Mouse (Mus musculus) spleen, adult 2 months (tissue): ENCODE results near the gene Ube2cbp. TPM values are rescaled to one million over a fixed set of nuclear protein-coding genes. Genes with fewer than 3 reads are reported as not detected.

Experiments used
- DNase-seq, 2 experiments: peaks; one replicate each; pipeline versions ENCODE4 v3.0.0 to v3.0.0-alpha.2; 2012 to 2021; ENCODE audit warnings: low spot score in 2 of 2, low read depth in 1 of 2
- H3K27ac ChIP-seq: fragments of 200-500 bp; 2 replicates; pipeline ENCODE4 v1.5.1; 2012; ENCODE audit warnings: low read length, inconsistent platforms; ENCODE audit not compliant: insufficient read depth
- H3K27me3 ChIP-seq: fragments of 200-500 bp; 2 replicates; pipeline ENCODE4 v1.6.1; 2012; ENCODE audit warnings: mild to moderate bottlenecking, moderate library complexity, low read length, inconsistent platforms; ENCODE audit not compliant: control insufficient read depth, insufficient read depth
- H3K36me3 ChIP-seq: fragments of 200-500 bp; 2 replicates; pipeline ENCODE4 v1.6.1; 2012; ENCODE audit warnings: mild to moderate bottlenecking, low read length, inconsistent platforms; ENCODE audit not compliant: control insufficient read depth, insufficient read depth
- H3K4me1 ChIP-seq: fragments of 200-500 bp; 2 replicates; pipeline ENCODE4 v1.6.1; 2011; ENCODE audit warnings: inconsistent platforms; ENCODE audit not compliant: control insufficient read depth, insufficient read depth, insufficient read length
- H3K4me3 ChIP-seq: fragments of 200-500 bp; 2 replicates; pipeline ENCODE4 v1.5.1; 2011; ENCODE audit warnings: mild to moderate bottlenecking, inconsistent platforms; ENCODE audit not compliant: insufficient read depth, insufficient read length; ENCODE audit errors: extremely low read depth
- CTCF ChIP-seq: fragments of 200-500 bp; IDR thresholded peaks from 2 replicates; pipeline ENCODE4 v1.5.1; 2011; ENCODE audit warnings: mild to moderate bottlenecking, inconsistent platforms; ENCODE audit not compliant: insufficient read depth, insufficient read length, insufficient replicate concordance; ENCODE audit errors: extremely low read depth
- POLR2A ChIP-seq: fragments of 200-500 bp; IDR thresholded peaks from 2 replicates; pipeline ENCODE4 v1.6.1; 2011; ENCODE audit warnings: low read depth, low read length, inconsistent platforms
- WGBS: fragments of 180-500 bp; shearing (Covaris S2); methylation state at CpG from one replicate; pipeline ENCODE4 v1.1.7; 2018; 5-methylcytosine and 5-hydroxymethylcytosine counted together
- polyA plus RNA-seq: library from polyadenylated mRNA; depleted of rRNA; stranded (reverse); fragments of >200 nt; gene quantifications from 2 replicates; pipeline ENCODE4 v1.2.3, GENCODE M21; 2012

Ube2cbp gene
- polyA plus RNA-seq, 1 experiment, result 1.0 TPM

DNA sequence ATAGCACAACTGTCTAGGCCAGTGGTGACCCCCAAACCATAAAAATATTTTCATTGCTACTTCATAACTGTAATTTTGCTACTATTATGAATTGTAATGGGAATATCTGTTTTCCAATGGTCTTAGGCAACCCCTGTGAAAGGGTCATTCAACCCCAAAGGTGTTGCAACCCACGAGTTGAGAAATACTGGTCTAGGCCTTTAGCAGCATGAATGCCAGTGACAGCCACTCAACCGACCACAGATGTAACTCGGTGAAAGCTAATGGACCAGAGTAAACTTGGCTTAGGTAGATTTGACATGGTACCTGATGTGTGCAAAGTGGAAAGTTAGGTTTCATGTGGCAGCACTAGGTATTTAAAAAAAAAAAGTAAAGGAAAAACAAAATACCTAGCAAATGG lies 108.9 kb downstream of the Ube2cbp start:
- DNase-seq, result no peak
- WGBS, result 78% methylated on average over 3 of the region's 3 CpGs
- H3K27ac ChIP-seq, result no peak overlapping the region
- no peaks in the 10 kb centered on the region for H3K27me3 ChIP-seq
- H3K4me3 ChIP-seq, result no peak overlapping the region
- TF ChIP-seq POLR2A (no peak), CTCF (no peak)
- H3K36me3 ChIP-seq, result no peaks in the 10 kb centered on the region
- no peaks in the 10 kb centered on the region for H3K4me1 ChIP-seq

DNA sequence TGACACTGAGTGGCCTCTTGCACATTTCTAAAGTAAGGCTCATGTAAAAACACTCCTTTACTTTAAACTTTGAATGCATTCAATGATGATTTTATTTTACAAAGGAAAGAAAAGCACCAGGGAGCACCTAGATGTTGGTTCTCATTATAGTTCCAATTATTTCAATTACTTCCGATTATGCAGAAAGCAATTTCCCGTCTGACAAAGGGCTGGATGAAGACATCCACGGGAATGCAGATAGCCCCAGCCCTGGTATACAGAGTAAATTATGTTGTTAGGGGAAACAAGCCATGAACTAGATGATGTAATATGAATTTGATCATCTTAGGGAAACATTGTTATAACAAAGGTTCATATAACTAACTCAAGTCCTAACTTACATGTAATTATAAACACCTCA lies 113.3 kb downstream of the Ube2cbp start:
- TF ChIP-seq CTCF, result no peak
- no peak for TF ChIP-seq POLR2A
- no peak overlapping the region for H3K27ac ChIP-seq
- WGBS, result 87% methylated on average over 3 of the region's 3 CpGs

DNA sequence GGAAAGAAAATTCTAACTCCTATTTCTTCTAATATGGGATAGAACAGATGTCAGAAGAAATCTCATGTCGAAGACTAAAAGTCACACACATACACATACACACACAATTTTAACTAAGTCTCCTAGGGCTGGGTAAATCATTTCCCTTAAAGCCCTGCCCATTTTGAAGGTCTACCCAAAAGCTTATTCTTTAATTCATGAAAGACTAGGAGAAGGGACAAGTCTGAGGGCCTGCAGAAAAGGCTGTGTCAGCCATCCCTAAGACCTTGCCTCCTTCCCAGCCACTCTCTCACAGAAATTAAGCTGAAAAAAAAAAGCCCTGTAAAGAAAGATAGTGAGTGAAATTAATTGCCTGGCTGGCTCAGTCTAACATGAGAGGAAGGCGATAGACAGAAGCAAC lies 128.0 kb downstream of the Ube2cbp start:
- 85% methylated on average over 2 of the region's 2 CpGs for WGBS
- DNase-seq, result no peak

More for the DNA sequence above, 113.3 kb downstream of the Ube2cbp start:
- DNase-seq, result no peak
- Histone ChIP-seq H3K4me1 (no peaks in the 10 kb centered on the region), H3K36me3 (no peaks in the 10 kb centered on the region), H3K4me3 (no peak overlapping the region), H3K27me3 (no peaks in the 10 kb centered on the region)

DNA sequence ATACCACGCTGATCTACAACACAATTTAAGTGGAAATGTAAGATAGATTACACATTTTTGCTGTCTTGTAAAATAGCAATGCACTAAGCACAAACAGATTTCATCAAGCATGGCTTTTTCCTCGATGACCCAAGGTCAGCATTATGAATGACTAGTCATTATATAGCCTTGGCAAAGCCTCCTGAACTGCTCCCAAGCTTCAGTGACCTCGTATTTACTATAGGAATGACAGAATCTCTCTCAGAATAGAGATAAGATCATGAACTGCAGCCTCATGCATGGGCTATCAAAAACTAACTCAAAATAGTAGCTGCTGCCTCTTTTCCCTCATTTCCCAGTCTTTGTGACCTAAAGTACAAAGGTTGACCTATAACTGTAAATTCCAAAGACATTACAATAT lies 128.4 kb downstream of the Ube2cbp start:
- TF ChIP-seq CTCF, result no peak
- TF ChIP-seq POLR2A, result no peak
- WGBS, result 73% methylated on average over 3 of the region's 3 CpGs

More for the DNA sequence above, 128.0 kb downstream of the Ube2cbp start:
- no peaks in the 10 kb centered on the region for H3K36me3 ChIP-seq
- TF ChIP-seq POLR2A, result no peak
- TF ChIP-seq CTCF, result no peak
- H3K27me3 ChIP-seq, result no peaks in the 10 kb centered on the region
- H3K27ac ChIP-seq, result no peak overlapping the region
- H3K4me3 ChIP-seq, result no peak overlapping the region
- H3K4me1 ChIP-seq, result no peaks in the 10 kb centered on the region

DNA sequence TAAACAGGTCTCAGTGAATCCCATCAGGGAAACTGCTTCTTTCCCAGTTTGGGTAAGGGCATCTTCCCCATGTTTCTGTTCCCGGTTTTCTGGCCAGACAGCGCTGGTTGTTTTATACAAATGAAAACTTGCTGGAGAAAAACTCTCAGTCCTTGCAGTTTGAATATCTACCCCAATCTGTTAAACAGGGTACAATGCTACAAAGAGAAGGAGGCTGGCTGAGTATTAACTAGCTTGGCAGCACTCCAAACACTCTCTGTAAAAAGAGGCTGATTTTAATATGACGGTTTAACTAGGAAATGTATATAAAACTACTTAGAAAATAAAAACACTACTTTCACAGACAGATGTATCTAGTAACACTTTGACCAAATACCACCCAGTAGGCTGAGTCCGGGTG lies 129.2 kb downstream of the Ube2cbp start:
- no peak for TF ChIP-seq CTCF
- no peak for TF ChIP-seq POLR2A

More for the DNA sequence above, 128.4 kb downstream of the Ube2cbp start:
- no peak for DNase-seq
- H3K4me1 ChIP-seq, result no peaks in the 10 kb centered on the region
- no peaks in the 10 kb centered on the region for H3K36me3 ChIP-seq
- no peak overlapping the region for H3K4me3 ChIP-seq
- H3K27ac ChIP-seq, result no peak overlapping the region
- H3K27me3 ChIP-seq, result no peaks in the 10 kb centered on the region

DNA sequence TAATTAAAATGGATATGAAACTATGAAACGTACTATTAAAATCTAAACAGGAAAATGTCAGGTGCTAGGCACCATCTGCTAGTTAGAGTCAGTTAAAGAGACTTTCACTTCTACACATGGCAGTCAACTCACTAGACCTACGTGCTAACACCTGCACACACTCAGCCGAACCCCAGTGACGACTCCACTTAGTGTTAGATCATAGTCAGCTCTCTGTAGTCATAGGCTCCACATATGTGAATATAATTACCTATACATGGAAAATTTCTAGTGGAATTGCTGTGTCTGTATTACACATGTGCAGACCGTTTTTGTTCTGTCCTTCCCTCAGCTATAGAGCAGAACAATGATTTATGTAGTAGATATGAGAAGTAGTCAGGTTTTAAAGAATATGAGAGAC lies 130.4 kb downstream of the Ube2cbp start:
- DNase-seq, result no peak
- Histone ChIP-seq H3K36me3 (no peaks in the 10 kb centered on the region), H3K4me3 (no peak overlapping the region), H3K27me3 (no peaks in the 10 kb centered on the region), H3K4me1 (no peaks in the 10 kb centered on the region), H3K27ac (no peak overlapping the region)
- WGBS, result 62% methylated on average over 5 of the region's 5 CpGs
- TF ChIP-seq CTCF (no peak), POLR2A (no peak)

More for the DNA sequence above, 129.2 kb downstream of the Ube2cbp start:
- H3K27ac ChIP-seq, result no peak overlapping the region
- no peaks in the 10 kb centered on the region for H3K27me3 ChIP-seq
- no peaks in the 10 kb centered on the region for H3K4me1 ChIP-seq
- no peak for DNase-seq
- WGBS, result 86% methylated on average over 4 of the region's 4 CpGs
- no peak overlapping the region for H3K4me3 ChIP-seq
- H3K36me3 ChIP-seq, result no peaks in the 10 kb centered on the region

DNA sequence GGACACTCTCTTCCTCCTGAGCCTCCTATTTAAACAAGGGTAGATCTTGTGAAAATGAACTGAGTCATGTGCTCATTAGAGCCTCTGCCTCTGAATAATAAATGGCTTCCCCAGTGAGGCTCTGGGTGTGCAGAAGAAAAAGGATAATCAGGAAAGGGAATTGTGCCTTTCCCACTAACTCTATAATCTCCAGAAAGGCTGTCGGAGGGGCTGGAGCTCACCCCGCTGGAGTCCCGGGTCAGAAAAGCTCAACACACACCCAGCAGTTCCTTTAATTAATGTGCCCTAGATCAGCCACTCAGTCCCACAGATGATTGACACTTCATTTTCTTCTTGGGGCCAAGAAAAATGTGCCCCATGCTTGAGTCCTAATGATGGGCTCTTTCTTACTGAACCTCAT lies 134.2 kb downstream of the Ube2cbp start:
- no peak overlapping the region for H3K4me3 ChIP-seq
- H3K27me3 ChIP-seq, result no peaks in the 10 kb centered on the region
- no peak for TF ChIP-seq CTCF
- TF ChIP-seq POLR2A, result no peak
- H3K27ac ChIP-seq, result no peak overlapping the region
- DNase-seq, result no peak
- WGBS, result 93% methylated on average over 3 of the region's 3 CpGs
- no peaks in the 10 kb centered on the region for H3K36me3 ChIP-seq
- H3K4me1 ChIP-seq, result no peaks in the 10 kb centered on the region
